Mouse (Mus musculus) lung, adult 2 months (tissue): Measurements from ENCODE around the gene 1110002E22Rik.

ENCODE experiments used
- CTCF ChIP-seq: fragments of 200-500 bp; IDR thresholded peaks from 2 replicates; pipeline ENCODE4 v1.5.1; 2011; ENCODE audit warnings: mild to moderate bottlenecking, low read length, control low read depth; ENCODE audit not compliant: insufficient read depth
- POLR2A ChIP-seq: fragments of 200-500 bp; IDR thresholded peaks from 2 replicates; pipeline ENCODE4 v1.6.1; 2011; ENCODE audit warnings: low read depth, mild to moderate bottlenecking, control low read depth, low read length, borderline replicate concordance; ENCODE audit errors: extremely low read depth

- TF ChIP-seq POLR2A (no peak), CTCF (no peak)
Observed at GRCm38 (mm10) chr3:138067288-138067687, 2.4 kb downstream of the 1110002E22Rik start, which contains the start of gene Gm5105.
